Mouse (Mus musculus): ENCODE data around the gene Trim33.

Trim33 gene

GRCm38 (mm10) chr3:103279182-103280149 is at the start of gene Trim33:
Trim33 (plus strand) TSS chr3:103279293.
- DNase-seq: peak; percentile 95

- no peak for DNase-seq
Observed at GRCm38 (mm10) chr3:103232398-103232797, 46.7 kb upstream of the Trim33 start.

- DNase-seq: no peak
Observed at GRCm38 (mm10) chr3:103241524-103241923, 37.6 kb upstream of the Trim33 start.

GRCm38 (mm10) chr3:103242156-103242555 is 36.9 kb upstream of the Trim33 start:
- DNase-seq: no peak

- no peak for DNase-seq
Observed at GRCm38 (mm10) chr3:103243491-103243890, 35.6 kb upstream of the Trim33 start.

- DNase-seq: no peak
Observed at GRCm38 (mm10) chr3:103246627-103247260, 32.3 kb upstream of the Trim33 start.

- no peak for DNase-seq
Observed at GRCm38 (mm10) chr3:103256089-103256819, 22.8 kb upstream of the Trim33 start.

GRCm38 (mm10) chr3:103262802-103263417 is 16.2 kb upstream of the Trim33 start:
- no peak for DNase-seq

- DNase-seq: peak; percentile 32
Observed at GRCm38 (mm10) chr3:103278561-103279181, 422 bp upstream of the Trim33 start.

- DNase-seq: peak; percentile 68
Observed at GRCm38 (mm10) chr3:103280241-103280761, 1.2 kb downstream of the Trim33 start.

GRCm38 (mm10) chr3:103280875-103281274 is 1.8 kb downstream of the Trim33 start:
- DNase-seq: peak; percentile 11

- no peak for DNase-seq
Observed at GRCm38 (mm10) chr3:103288761-103289160, 9.7 kb downstream of the Trim33 start.

GRCm38 (mm10) chr3:103291087-103291486 is 12.0 kb downstream of the Trim33 start:
- no peak for DNase-seq

- DNase-seq: no peak
Observed at GRCm38 (mm10) chr3:103305411-103305982, 26.4 kb downstream of the Trim33 start.

GRCm38 (mm10) chr3:103309252-103309651 is 30.2 kb downstream of the Trim33 start:
- no peak for DNase-seq

- no peak for DNase-seq
Observed at GRCm38 (mm10) chr3:103309750-103310149, 30.7 kb downstream of the Trim33 start.

GRCm38 (mm10) chr3:103314291-103314690 is 35.2 kb downstream of the Trim33 start:
- DNase-seq: no peak

GRCm38 (mm10) chr3:103335371-103335770 is 56.3 kb downstream of the Trim33 start:
- DNase-seq: no peak

GRCm38 (mm10) chr3:103346658-103347057 is 67.6 kb downstream of the Trim33 start:
- DNase-seq: no peak

GRCm38 (mm10) chr3:103353518-103353917 is 74.4 kb downstream of the Trim33 start:
- DNase-seq: no peak

GRCm38 (mm10) chr3:103354041-103354440 is 74.9 kb downstream of the Trim33 start:
- no peak for DNase-seq

GRCm38 (mm10) chr3:103361150-103361549 is 82.1 kb downstream of the Trim33 start:
- no peak for DNase-seq

All from kidney, postnatal 10 days (tissue).